Mouse (Mus musculus): ENCODE data around the gene Ric8a.

Ric8a gene

GRCm38 (mm10) chr7:140856785-140857549 is at the start of gene Ric8a:
Gene Ric8a, plus strand, starts transcription at chr7:140856957.
- in situ Hi-C loops (cut with MboI; ENCODE audit: low sequenced_read_pairs) = no loop called here

- in situ Hi-C loops (cut with MboI; ENCODE audit: low sequenced_read_pairs) = no loop called here
These were observed 46.3 kb upstream of the Ric8a start for GRCm38 (mm10) chr7:140810496-140810895.

GRCm38 (mm10) chr7:140811714-140812113 is 45.0 kb upstream of the Ric8a start:
- in situ Hi-C loops (cut with MboI; ENCODE audit: low sequenced_read_pairs) = no loop called here

- in situ Hi-C loops (cut with MboI; ENCODE audit: low sequenced_read_pairs) = no loop called here
These were observed 43.9 kb upstream of the Ric8a start for GRCm38 (mm10) chr7:140812850-140813249.

GRCm38 (mm10) chr7:140820173-140820572 is 36.6 kb upstream of the Ric8a start:
- in situ Hi-C loops (cut with MboI; ENCODE audit: low sequenced_read_pairs) = no loop called here

- in situ Hi-C loops (cut with MboI; ENCODE audit: low sequenced_read_pairs) = no loop called here
These were observed 35.5 kb upstream of the Ric8a start for GRCm38 (mm10) chr7:140821305-140821652.

- in situ Hi-C loops (cut with MboI; ENCODE audit: low sequenced_read_pairs) = no loop called here
These were observed 35.0 kb upstream of the Ric8a start, which contains the start of gene Zfp941 for GRCm38 (mm10) chr7:140821653-140822329. Gene Zfp941, minus strand, starts transcription at chr7:140822178.

GRCm38 (mm10) chr7:140822731-140823130 is 34.0 kb upstream of the Ric8a start:
- in situ Hi-C loops (cut with MboI; ENCODE audit: low sequenced_read_pairs) = no loop called here

GRCm38 (mm10) chr7:140828171-140828881 is 28.4 kb upstream of the Ric8a start:
- in situ Hi-C loops (cut with MboI; ENCODE audit: low sequenced_read_pairs) = no loop called here

GRCm38 (mm10) chr7:140831447-140831846 is 25.3 kb upstream of the Ric8a start:
- in situ Hi-C loops (cut with MboI; ENCODE audit: low sequenced_read_pairs) = no loop called here

- in situ Hi-C loops (cut with MboI; ENCODE audit: low sequenced_read_pairs) = no loop called here
These were observed 23.4 kb upstream of the Ric8a start for GRCm38 (mm10) chr7:140833341-140833740.

- in situ Hi-C loops (cut with MboI; ENCODE audit: low sequenced_read_pairs) = no loop called here
These were observed 21.6 kb upstream of the Ric8a start, which contains the start of gene Urah for GRCm38 (mm10) chr7:140834968-140835757. Gene Urah, plus strand, starts transcription at chr7:140835018.

- in situ Hi-C loops (cut with MboI; ENCODE audit: low sequenced_read_pairs) = no loop called here
These were observed 21.0 kb upstream of the Ric8a start for GRCm38 (mm10) chr7:140835758-140836087.

GRCm38 (mm10) chr7:140836243-140837115 is 20.3 kb upstream of the Ric8a start:
- in situ Hi-C loops (cut with MboI; ENCODE audit: low sequenced_read_pairs) = no loop called here

GRCm38 (mm10) chr7:140839556-140839955 is 17.2 kb upstream of the Ric8a start:
- in situ Hi-C loops (cut with MboI; ENCODE audit: low sequenced_read_pairs) = no loop called here

- in situ Hi-C loops (cut with MboI; ENCODE audit: low sequenced_read_pairs) = loop anchor here (5.0 kb wide), 2 partner anchors 61 to 211 kb away; partner anchors contain the start of gene Cox8b
These were observed 15.7 kb upstream of the Ric8a start for GRCm38 (mm10) chr7:140840750-140841735.

- in situ Hi-C loops (cut with MboI; ENCODE audit: low sequenced_read_pairs) = loop anchor here (5.0 kb wide), 2 partner anchors 58 to 208 kb away; partner anchors contain the start of gene Cox8b
These were observed 13.0 kb upstream of the Ric8a start for GRCm38 (mm10) chr7:140843806-140844205.

- in situ Hi-C loops (cut with MboI; ENCODE audit: low sequenced_read_pairs) = loop anchor here (5.0 kb wide), 2 partner anchors 57 to 207 kb away; partner anchors contain the start of gene Cox8b
These were observed 11.7 kb upstream of the Ric8a start, which contains the start of gene Scgb1c1 for GRCm38 (mm10) chr7:140844905-140845665. Gene Scgb1c1, plus strand, starts transcription at chr7:140845547.
